Mouse (Mus musculus): ENCODE measurements around the gene 0610030E20Rik.
A peak's percentile ranks its signal among the peaks of the same experiment; 100 is the strongest.

The 0610030E20Rik gene

DNA sequence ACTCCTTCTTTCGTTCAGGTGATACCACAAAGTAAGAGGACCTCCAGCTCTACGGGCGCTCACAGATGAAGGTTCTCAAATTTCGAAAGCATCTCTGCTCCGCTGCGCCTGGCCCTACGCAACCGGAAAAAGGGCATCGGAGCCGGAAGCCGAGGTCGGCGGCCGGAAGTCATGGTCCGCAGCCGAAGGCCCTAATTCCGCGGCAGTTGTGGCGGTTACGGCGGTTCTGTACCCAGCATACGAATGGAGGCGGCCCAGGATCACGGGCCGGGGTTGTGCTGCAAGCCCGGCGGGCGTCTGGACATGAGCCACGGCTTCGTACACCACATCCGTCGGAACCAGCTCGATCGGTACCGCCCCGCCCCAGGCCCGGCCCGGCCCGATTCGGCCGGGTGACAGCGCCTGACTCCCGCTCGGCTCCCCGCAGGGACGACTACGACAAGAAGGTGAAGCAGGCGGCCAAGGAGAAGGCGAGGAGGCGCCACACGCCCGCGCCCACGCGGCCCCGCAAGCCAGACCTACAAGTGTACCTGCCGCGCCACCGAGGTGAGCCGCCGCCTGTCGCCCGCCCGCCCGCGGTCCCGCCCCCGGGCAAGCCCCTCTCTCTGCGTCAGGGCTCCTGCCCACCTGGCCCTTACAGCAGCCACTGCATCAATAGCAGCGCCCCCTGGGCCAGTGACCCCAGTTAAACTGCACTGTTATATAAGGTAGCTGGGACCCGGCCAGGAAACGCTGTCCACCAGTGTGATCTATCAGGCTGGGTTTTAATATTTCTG, at the start of gene 0610030E20Rik:
TSS of gene 0610030E20Rik (plus strand) at position 152 of the 776 bp plus-strand sequence.
- peak; percentile 67 for DNase-seq (ENCODE audit: low spot score)

DNA sequence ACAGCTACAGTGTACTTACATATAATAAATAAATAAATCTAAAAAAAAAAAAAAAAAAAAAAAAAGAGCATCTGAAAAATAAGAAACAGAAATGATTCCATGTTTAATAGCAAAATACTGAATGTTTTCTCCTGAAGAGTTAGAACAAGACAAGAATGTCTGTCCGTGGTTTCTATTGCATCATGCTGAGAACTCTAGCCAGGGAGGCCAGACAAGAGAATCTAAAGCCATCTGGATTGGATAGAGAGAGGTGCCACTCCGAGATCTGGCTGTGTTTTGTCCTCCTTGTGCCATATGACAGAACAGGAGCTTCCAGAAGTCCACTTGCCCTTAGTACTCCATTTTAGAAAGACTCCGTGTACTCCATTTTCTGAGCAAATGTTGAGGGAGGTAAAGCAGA, 49.3 kb upstream of the 0610030E20Rik start:
- DNase-seq (ENCODE audit: low spot score) = no peak

DNA sequence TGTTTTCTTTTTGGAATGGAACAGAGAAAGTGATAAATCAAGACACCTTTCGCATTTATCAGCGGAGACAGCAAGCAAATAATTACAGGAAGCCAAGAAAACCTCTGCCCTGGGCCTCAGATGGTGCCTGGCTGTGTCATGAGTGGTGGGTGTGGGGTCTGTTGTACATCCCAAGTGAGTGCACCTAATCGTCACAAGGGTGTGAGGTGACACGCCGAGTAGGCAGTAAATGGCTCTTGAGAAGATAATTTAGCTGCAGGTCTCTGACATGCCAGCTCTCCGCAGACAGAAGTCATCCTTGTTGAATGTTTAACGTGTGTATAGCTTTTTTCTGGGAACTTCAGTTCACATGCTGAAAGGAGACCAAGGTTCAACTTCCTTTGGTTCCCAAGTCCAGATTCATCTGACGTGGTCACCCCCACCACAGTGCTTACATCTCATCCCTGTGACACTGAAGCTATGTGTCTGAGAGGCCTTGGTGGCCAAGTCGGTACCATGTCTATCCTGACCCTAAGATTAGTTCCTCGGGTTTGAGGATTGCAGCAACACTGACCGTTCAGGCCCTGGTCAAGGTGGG, 44.7 kb upstream of the 0610030E20Rik start:
- DNase-seq (ENCODE audit: low spot score) = no peak

DNA sequence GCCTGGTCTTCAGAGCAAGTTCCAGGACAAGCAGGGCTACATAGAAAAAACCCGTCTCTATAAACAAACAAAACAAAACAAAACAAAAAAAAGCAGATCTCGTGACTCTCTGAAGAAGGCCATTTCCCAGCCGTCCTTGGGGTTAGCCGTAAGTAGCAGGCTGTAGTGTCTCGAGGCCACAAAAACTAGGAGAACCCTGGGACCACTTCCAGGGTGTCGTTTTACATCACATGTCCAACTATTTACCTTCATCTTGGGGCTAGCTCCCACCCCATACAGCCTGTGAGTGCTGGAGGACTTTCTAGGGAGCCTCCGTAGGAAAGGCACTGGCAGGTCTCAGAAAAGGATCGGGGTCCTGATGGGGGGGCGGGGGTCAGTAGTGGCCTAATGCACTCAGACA, 43.6 kb upstream of the 0610030E20Rik start:
- DNase-seq (ENCODE audit: low spot score) = no peak

DNA sequence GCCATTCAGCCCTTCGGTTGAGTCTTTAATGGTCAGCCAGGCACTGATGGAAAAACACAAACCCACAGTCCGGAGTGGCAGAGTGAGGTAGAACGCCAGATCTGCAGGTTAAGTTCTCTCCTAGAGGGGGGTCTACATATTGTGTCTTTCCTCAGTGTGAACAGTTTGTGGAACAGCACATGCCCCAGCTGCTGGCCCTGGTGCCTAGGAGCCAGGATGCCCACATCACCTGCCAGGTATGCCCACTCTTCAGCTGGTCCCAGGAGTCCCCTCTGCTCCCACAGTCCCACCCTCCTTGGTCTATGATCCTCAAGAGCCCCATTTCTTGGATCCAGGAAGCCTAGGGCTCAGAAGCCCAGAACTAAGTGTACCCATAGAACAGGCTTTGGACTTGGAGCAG, 34.9 kb upstream of the 0610030E20Rik start:
- DNase-seq (ENCODE audit: low spot score) = no peak

DNA sequence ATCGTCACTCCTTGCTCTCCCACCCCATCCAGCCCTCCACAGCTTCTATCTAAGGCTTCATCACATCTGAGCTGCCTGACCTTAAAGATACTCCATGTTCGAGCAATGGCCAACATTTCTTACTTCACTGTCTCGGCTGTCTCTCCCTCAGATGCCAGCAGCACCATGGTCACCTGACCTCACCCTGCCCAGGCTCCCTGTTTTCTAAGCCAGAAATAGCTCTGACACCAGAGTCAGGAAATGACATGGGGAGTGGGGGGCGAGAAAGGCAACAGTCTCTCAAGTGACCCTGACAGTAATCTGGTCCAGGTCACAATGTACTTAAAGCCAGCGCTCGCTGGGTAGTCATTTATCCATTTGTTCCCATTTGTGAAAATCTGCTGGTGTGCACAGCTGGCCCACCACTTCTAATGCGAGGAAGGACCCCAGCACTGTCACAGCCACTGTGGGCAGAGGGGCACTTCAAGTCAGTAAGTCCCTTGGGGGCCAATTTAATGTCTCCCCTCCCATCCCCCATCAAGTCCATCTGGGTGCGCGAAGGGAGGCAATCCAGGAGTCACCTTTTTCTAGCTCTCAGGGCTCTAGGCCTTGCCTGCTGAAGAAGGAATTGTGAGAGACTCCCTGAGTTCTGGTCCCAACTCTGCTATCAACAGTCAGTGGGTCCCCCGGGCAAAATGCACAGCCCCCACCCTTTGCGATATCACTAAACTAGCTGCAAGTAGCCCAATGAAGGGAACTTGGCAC, 33.8 kb upstream of the 0610030E20Rik start:
- DNase-seq (ENCODE audit: low spot score) = no peak

DNA sequence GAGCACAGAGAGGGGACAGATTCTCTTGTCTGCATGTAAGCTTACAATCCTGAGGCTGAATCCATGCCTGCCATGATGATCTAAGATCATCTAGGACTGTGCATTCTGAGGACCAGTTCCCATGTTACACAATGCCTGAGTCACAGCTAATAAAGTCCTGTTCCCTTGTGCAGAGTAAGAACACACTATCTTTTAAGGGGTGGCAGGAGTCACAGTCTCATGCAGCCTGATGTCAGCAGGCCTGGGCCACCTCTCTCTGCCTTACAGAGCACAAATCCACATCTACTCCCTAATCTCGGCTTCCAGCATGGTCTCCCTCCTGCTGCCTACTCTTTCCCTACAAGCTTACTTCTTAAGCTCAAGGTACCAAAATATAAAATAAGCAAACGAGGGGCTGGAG, 31.7 kb upstream of the 0610030E20Rik start:
- DNase-seq (ENCODE audit: low spot score) = no peak

DNA sequence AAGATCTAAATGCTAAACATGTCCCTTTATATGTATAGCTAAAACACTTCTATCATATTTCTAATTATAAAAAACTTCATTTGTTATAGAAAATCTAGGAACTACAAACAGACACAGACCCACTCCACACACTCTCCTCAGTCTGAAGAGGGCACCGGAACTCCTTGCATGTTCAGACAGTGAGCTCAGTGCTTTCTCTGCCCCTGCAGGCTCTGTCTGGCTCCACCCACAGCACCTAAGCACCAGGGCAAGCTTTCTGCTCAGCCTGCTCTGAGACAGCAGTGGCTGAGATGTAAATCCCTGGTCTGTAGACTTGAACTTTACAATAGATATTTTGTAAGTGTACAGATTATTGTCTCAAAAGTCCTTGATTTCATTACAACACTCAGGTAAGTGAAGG, 31.1 kb upstream of the 0610030E20Rik start:
- no peak for DNase-seq (ENCODE audit: low spot score)

DNA sequence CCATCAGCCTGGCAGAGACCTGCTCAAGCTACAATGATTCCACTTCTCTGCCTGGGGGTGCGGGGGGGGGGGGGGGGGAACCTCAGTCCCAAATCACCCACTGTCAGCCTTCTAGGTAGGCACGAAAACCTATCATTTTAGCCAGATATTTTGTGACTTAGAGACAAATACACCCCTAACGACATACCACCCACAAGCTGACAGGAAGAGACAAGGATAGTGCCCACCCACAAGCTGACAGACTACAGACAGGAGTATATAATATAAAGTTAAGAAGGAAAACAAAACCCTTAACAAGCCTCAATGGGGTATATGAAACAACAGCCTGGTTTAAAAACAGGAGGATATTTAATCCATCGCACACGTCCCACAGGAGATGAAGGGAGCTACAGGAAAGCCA, 28.7 kb upstream of the 0610030E20Rik start:
- no peak for DNase-seq (ENCODE audit: low spot score)

DNA sequence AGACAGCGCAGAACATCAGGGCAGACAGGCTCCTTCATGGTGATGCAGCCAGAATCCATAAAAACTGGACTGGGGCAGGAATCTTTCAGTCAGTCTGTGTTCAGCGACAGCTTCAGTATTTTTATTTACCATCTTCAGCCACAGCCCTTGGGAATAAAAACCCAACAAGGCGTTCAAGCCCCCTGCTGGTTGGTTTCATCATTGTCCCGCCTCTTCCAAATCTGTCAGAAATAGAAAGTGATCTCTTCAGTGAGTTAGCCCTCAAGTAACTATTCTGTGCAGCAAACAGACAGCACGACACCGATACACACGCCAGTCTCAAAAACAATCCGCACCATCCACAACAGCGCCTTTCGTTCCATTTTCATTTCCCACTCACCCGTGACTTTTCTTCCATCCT, 28.1 kb upstream of the 0610030E20Rik start:
- DNase-seq (ENCODE audit: low spot score) = peak; percentile 52

DNA sequence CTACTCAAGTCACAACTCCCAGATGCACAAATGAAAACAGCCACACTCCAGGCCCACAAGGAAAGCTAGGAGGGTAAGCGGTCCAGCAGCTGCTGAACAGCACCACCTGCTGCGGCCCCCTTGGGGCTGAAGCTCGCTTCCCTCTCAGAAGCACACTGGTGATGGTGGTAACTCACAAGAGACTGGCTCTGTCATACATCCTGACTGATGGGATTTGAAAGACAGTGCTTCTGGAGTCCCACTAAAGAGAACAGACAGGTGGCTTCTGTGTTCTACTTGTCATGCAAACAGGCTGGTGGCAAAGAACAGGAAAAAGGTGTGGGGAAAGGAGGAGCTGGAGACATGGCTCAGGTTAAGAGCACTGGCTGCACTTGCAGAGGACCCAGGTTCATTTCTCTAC, 24.2 kb upstream of the 0610030E20Rik start:
- DNase-seq (ENCODE audit: low spot score) = no peak

DNA sequence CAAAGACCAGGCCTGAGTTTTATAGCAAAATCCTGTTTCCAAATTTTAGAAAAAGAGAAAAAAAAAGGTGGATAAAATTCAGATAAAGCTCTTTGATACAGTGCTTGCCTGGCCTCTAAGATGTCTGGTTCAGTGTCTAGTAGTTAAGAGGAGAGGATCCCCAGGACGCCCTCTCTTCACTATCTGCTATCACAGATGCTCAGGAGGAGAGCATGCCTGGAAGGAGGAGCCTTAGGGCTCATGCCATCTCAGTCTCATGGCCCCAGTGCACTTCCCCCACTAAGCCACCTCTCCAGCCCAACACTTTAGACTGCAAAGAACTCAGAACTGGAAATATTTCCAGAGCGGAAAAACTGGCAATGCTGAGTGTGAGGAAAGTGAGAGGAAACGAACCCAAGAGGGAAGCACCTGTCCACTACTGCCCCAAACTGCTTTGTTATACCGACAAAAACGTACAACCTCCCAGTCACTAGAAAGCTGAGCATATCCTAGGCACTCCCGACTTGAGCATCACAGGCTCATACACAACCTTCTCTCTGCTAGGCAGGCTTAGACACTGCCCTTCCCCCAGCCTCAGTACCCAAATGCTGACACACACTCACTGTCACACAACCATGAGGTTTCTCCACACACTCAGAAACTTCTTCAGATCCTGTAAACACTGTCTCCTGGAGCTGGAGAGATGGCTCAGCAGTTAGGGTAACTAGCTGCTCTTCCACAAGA, 23.2 kb upstream of the 0610030E20Rik start:
- DNase-seq (ENCODE audit: low spot score) = no peak

DNA sequence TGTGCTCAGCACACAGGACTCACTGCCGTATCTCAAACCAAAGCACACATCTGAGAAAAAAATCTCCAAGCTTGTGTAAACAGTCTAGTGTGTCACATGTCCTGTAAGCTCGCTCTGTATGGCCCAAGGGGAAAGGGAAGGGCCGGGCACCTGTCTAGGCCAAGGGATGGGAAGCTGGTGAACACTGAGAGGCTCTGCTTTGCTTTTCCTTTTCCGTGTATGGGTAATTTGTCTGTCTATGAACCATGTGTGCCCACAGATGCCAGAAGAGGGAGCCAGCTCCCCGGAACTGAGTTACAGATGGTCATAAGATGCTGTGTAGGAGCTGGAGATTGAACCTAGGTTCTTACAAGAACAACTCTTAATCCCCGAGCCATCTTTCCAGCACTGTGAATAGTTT, 20.8 kb upstream of the 0610030E20Rik start:
- no peak for DNase-seq (ENCODE audit: low spot score)

DNA sequence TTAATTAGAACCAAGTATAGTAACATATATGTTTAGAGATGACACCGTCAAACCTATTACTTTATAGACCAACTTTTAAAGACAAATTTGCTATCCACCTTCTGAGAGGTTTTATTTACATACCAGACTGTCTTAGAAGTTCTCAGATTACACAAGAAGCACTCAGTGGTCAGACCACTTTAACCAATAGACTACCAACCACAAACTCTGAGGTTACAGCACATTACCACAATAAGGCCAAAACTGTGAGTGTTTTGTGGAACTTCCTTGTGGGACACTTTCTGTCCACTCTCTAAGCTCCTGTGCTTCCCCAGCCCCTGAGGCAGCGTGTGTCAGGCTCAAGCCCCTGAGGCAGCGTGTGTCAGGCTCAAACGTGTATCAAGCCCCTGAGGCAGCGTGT, 18.1 kb upstream of the 0610030E20Rik start:
- DNase-seq (ENCODE audit: low spot score) = no peak

DNA sequence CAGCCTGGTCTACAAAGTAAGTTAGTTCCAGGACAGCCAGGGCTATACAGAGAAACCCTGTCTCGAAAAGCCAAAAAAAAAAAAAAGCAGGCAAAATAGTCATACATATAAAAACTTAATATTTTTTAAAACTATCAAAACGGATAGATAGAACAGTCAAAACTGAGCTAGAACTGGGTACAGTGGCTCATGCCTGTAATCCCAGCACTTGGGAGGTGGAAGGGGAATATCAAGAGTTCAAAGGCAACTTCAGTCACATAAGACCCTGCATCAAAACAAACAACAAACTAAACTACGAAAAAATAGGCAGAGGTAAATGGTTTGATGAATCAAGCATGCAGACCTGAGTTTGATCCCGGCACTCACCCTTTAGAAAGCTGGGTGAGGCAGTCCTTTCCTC, 17.0 kb upstream of the 0610030E20Rik start:
- no peak for DNase-seq (ENCODE audit: low spot score)

DNA sequence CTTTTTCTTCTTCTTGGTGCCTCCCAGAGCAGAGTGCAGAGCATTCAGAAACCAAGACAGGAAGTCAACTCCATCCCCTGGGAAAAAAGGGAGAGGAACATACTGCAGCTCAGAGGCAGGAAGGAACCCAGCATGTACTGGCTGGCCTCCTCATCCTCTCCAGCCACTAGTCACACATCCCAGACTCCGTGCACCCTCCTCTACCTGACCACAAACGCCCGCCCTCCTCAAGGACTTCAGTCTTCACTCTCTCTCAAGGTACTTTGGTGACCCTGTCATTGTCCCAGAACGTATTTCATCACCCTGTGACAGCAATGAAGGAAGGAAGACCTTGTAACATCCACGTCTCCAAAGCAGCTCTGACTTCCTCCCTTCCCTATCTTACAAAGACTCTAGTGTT, 14.0 kb upstream of the 0610030E20Rik start:
- DNase-seq (ENCODE audit: low spot score) = no peak

DNA sequence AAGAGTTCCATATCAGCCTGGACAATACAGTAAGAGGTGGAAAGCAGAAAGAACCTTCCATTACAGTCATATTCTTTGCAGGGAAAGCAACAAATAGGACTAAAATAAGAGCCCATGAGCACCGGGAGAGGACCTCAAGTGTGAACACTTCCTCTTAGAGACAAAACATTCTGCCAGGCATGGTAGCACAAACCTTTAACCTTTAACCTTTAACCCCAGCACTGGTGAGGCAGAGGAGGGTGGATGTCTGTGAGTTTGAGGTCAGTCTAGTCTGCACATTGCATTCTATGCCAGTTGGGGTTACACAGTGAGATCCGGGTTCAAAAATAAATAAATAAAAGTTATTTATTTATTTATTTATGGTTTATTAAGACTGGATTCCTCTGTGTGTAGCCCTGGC, 6.6 kb upstream of the 0610030E20Rik start:
- DNase-seq (ENCODE audit: low spot score) = no peak

DNA sequence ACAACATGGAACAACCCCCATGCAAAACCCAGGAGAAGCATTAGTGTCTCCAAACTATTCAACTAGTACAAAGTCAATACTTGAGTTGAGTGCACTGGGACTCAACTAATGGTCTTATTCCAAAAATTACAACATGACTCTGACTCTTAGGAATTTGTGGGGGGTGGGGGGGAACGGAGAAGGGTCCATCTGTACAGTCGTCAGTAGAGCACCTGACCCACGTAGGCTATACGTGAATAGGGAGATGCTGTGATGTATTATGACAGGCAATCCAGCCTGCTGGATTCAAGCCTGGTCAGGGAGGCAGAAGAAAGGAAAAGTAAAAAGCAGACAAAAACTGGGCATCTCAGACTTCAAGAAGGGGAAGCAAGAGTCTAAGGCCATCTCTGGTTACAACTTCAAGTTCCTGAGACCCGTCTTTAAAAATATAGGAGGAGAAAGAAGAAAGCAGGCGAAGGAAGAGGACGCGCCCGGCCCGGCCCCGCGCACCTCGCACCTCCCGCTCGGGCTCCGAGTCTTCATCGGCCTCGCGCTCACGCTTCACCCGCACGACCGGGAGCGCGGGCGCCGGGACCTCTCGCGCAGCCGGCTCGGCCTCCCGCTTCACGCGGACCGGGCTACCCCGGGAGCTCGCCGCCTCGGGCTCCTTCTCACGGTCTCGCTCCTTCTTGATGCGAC, 2.6 kb upstream of the 0610030E20Rik start:
- no peak for DNase-seq (ENCODE audit: low spot score)

DNA sequence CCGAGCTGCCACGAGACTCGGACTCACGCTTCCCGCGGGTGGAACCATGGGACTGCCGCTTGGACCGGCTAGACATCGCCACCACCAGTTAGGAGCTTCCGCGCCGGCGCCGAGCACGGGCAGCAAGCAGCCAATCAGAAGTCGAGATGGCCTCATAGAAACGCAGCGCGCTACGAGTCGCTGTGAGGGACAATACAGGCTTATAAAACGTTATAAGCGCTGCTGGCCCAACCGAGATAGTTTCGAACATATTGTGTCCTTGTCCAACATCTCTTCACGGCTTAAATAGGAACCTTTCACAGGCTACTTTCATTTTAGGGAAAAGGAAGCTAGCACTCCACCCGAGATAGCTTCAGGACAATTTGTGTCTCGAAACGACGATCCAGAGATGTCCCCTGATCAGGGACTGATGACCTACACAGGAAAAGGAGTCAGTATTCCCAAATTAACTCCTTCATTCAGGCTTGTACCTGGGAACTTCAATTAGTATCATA, 2.0 kb upstream of the 0610030E20Rik start, which contains the start of gene Usp39:
TSS of gene Usp39 (minus strand) at position 111 of the 494 bp plus-strand sequence.
- DNase-seq (ENCODE audit: low spot score) = peak; percentile 91

DNA sequence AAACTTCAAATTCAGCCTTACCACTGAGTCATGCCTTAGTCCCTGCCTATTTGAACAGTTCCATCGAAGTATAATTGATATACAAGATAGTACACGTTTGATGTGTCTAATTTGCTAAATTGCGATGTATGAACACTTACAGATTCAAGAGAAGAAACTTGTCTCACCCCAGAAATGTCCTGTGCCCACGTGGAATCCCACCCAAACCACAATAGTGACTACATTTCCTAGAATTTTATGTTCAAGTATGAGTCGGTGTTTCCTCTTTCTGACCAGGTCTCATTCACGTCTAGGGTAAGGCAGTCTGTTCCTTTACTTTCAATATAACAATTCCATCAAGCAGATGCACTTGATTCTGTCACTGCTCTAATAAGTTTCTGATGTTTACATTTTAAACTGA, 1.5 kb upstream of the 0610030E20Rik start:
- no peak for DNase-seq (ENCODE audit: low spot score)

DNA sequence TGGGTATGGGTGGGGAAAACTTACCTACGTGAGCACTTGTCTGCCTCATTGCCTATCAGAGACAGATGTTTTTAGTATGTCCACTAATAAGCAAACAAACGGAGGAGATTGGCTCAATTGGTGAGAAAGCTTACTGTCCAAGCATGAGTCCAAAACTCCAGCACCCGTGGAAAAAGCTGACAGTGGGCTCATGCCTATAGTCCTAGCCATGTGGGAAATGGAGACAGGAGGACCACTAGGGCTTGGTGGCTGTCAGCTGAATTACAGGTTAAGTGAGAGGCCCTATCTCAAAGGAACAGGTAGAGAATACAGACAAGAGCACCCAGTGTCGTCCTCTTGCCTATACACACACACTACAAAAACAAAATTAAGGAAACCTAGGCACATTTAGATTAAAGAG, 856 bp upstream of the 0610030E20Rik start:
- DNase-seq (ENCODE audit: low spot score) = no peak

DNA sequence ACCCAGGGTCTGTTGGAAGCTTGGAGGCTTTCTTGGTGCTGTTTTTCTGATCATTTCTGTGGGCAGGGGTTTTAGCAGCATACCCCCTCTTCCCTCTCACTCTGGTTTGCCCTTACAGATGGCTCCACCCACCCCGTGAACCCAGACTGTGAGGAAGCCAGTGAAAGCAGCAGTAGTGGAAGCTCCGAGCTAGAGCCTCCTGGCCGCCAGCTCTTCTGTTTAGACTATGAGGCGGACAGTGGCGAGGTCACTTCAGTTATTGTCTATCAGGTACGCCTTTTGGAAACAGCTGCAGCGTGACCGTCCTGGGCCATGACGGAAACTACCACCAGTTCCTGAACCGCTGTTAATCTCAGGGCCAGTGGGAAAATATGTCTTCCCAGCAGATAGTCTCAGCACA, 1.3 kb downstream of the 0610030E20Rik start:
- no peak for DNase-seq (ENCODE audit: low spot score)

Measured in urinary bladder, postnatal 25 days (tissue).